Comparison of ENCODE assay signal across 10 mouse cellular contexts in genomic region chr16:34807768-34808275, GRCm38 (mm10).
DNase-seq lines count a peak whose midpoint lies in the region; ATAC-seq and TF ChIP-seq lines count a peak whose summit lies in the region.
"Had no signal": no experiment of that assay in that cellular context is flagged by ENCODE, and none has a peak within 500 bp of the region (broad histone marks: within the 10 kb centered on the region; RNA-seq: fewer than 3 reads in every experiment).

No protein-coding gene starts in this region.

- H3K4me3 ChIP-seq in forebrain, embryonic 10.5 days: peak overlapping the region; percentile 24
- H3K4me3 ChIP-seq in forebrain, embryonic 16.5 days (replicated peaks; ENCODE audit: low read length): no peak overlapping the region
- H3K4me3 ChIP-seq in liver, adult 2 months (ENCODE audit: insufficient read depth, low read depth, low read length): peak overlapping the region; percentile 75
- no peak overlapping the region for H3K4me3 ChIP-seq in embryonic facial prominence, embryonic 12.5 days
- no peak overlapping the region for H3K4me3 ChIP-seq in midbrain, embryonic 13.5 days (replicated peaks)

- H3K9ac ChIP-seq in forebrain, embryonic 16.5 days (replicated peaks; ENCODE audit: low read depth, low read length): no peak overlapping the region
- peak overlapping the region; percentile 85 for H3K9ac ChIP-seq in liver, adult 2 months (ENCODE audit: low read depth, low read length)
- no peak overlapping the region for H3K9ac ChIP-seq in embryonic facial prominence, embryonic 12.5 days
- H3K9ac ChIP-seq in midbrain, embryonic 13.5 days (replicated peaks): no peak overlapping the region

- peaks cover 31% of the 10 kb centered on the region for H3K27me3 ChIP-seq in forebrain, embryonic 10.5 days (ENCODE audit: poor library complexity, severe bottlenecking)
- 0 out of 2 replicates have a peak, but pooled peaks cover 3% of the 10 kb centered on the region for H3K27me3 ChIP-seq in forebrain, embryonic 16.5 days (replicated peaks; ENCODE audit: control insufficient read depth, insufficient read depth, low read length)
- H3K27me3 ChIP-seq in liver, adult 2 months (ENCODE audit: control insufficient read depth, insufficient read depth, low read length): no peaks in the 10 kb centered on the region
- H3K27me3 ChIP-seq in embryonic facial prominence, embryonic 12.5 days: 0 out of 2 replicates have a peak, but pooled peaks cover 4% of the 10 kb centered on the region
- H3K27me3 ChIP-seq in midbrain, embryonic 13.5 days: peaks cover 11% of the 10 kb centered on the region

- H3K4me1 ChIP-seq in forebrain, embryonic 10.5 days: peaks cover 51% of the 10 kb centered on the region
- peaks cover 11% of the 10 kb centered on the region; the same call in 1 of the 2 replicates for H3K4me1 ChIP-seq in forebrain, embryonic 16.5 days (replicated peaks; ENCODE audit: control insufficient read depth, insufficient read depth, low read length)
- peaks cover 15% of the 10 kb centered on the region for H3K4me1 ChIP-seq in liver, adult 2 months (ENCODE audit: control insufficient read depth, insufficient read depth, low read length)
- H3K4me1 ChIP-seq in embryonic facial prominence, embryonic 12.5 days: peaks cover 31% of the 10 kb centered on the region
- peaks cover 24% of the 10 kb centered on the region for H3K4me1 ChIP-seq in midbrain, embryonic 13.5 days (replicated peaks)

- no peak for TF ChIP-seq POLR2A in liver, adult 2 months (IDR thresholded peaks at IDR 0.05; ENCODE audit: extremely low read depth, insufficient read depth, low read length)

- 19% methylated on average over 11 of the region's 11 CpGs for WGBS in forebrain, embryonic 10.5 days
- WGBS in forebrain, embryonic 16.5 days: 10% methylated on average over 11 of the region's 11 CpGs
- WGBS in liver, adult 2 months: 14% methylated on average over 11 of the region's 11 CpGs
- WGBS in embryonic facial prominence, embryonic 12.5 days: 15% methylated on average over 11 of the region's 11 CpGs
- 8% methylated on average over 11 of the region's 11 CpGs for WGBS in midbrain, embryonic 13.5 days

- peaks cover 7% of the 10 kb centered on the region; the same call in 1 of the 2 replicates for H3K79me2 ChIP-seq in liver, adult 2 months (ENCODE audit: control insufficient read depth, insufficient read depth, low read length)

- H3K4me2 ChIP-seq in forebrain, embryonic 16.5 days (ENCODE audit: low read length): no peak overlapping the region
- no peak overlapping the region for H3K4me2 ChIP-seq in embryonic facial prominence, embryonic 12.5 days (replicated peaks)
- peak overlapping the region; percentile 34; the same call in 1 of the 2 replicates for H3K4me2 ChIP-seq in midbrain, embryonic 13.5 days (replicated peaks)

- H3K27ac ChIP-seq in forebrain, embryonic 10.5 days: peak overlapping the region; percentile 54; the same call in 1 of the 2 replicates
- H3K27ac ChIP-seq in forebrain, embryonic 16.5 days (ENCODE audit: low read length): no peak overlapping the region
- peak overlapping the region; percentile 99 for H3K27ac ChIP-seq in liver, adult 2 months (replicated peaks; ENCODE audit: insufficient read depth, low read depth, low read length)
- H3K27ac ChIP-seq in embryonic facial prominence, embryonic 12.5 days: peak overlapping the region; percentile 36; the same call in 1 of the 2 replicates
- no peak overlapping the region for H3K27ac ChIP-seq in midbrain, embryonic 13.5 days

- H3K36me3 ChIP-seq in forebrain, embryonic 10.5 days (replicated peaks): 0 out of 2 replicates have a peak, but pooled peaks cover 2% of the 10 kb centered on the region
- no peaks in the 10 kb centered on the region for H3K36me3 ChIP-seq in forebrain, embryonic 16.5 days (ENCODE audit: control insufficient read depth, insufficient read depth)
- H3K36me3 ChIP-seq in liver, adult 2 months (ENCODE audit: control insufficient read depth, insufficient read depth, low read length): peaks cover 4% of the 10 kb centered on the region; the same call in 1 of the 2 replicates
- no peaks in the 10 kb centered on the region for H3K36me3 ChIP-seq in embryonic facial prominence, embryonic 12.5 days
- H3K36me3 ChIP-seq in midbrain, embryonic 13.5 days: no peaks in the 10 kb centered on the region

- no peak for ATAC-seq in forebrain, embryonic 16.5 days
- ATAC-seq in embryonic facial prominence, embryonic 12.5 days (ENCODE audit: insufficient number of reproducible peaks, insufficient read depth, low FRiP score, low TSS enrichment): no peak
- ATAC-seq in midbrain, embryonic 13.5 days: no peak

- H3K9me3 ChIP-seq in forebrain, embryonic 10.5 days: peaks cover 3% of the 10 kb centered on the region; the same call in 1 of the 2 replicates
- H3K9me3 ChIP-seq in forebrain, embryonic 16.5 days (ENCODE audit: control insufficient read depth, low read length): no peaks in the 10 kb centered on the region
- H3K9me3 ChIP-seq in embryonic facial prominence, embryonic 12.5 days: no peaks in the 10 kb centered on the region
- no peaks in the 10 kb centered on the region for H3K9me3 ChIP-seq in midbrain, embryonic 13.5 days

- DNase-seq in forebrain, embryonic 10.5 days (ENCODE audit: extremely low spot score, low spot score): no peak
- DNase-seq in liver, adult 2 months (ENCODE audit: extremely low read depth, low read depth, low spot score): peak; percentile 88
- no peak for DNase-seq in liver
- no peak for DNase-seq in thymus, postnatal 0 days (ENCODE audit: low spot score)
- DNase-seq in kidney, adult 8-10 months: no peak
- DNase-seq: kidney, postnatal 25 days; thymus, postnatal 36 days had no signal

- TF ChIP-seq CTCF in liver, adult 2 months (IDR thresholded peaks at IDR 0.05; ENCODE audit: low read depth, low read length): no peak

Comparison
In these comparisons a context has a peak if more than half of its experiments do, and no peak if none do; other contexts are left out.
1. H3K27ac ChIP-seq: peak in forebrain, embryonic 10.5 days (single experiment), liver, adult 2 months (single experiment) and embryonic facial prominence, embryonic 12.5 days (single experiment); none in forebrain, embryonic 16.5 days (single experiment) and midbrain, embryonic 13.5 days (single experiment).
2. H3K4me3 ChIP-seq: peak in forebrain, embryonic 10.5 days (single experiment) and liver, adult 2 months (single experiment); none in forebrain, embryonic 16.5 days (single experiment), embryonic facial prominence, embryonic 12.5 days (single experiment) and midbrain, embryonic 13.5 days (single experiment).